Mouse (Mus musculus) liver, embryonic 14.5 days (tissue): ENCODE results near the gene Nubp2. TPM values are rescaled to one million over a fixed set of nuclear protein-coding genes. Genes with fewer than 3 reads are reported as not detected.

Experiments
- ATAC-seq: fragments of 200-750 bp; cut with Nextera tagmentation; 2 replicates; pipeline ENCODE4 v1.8.0; 2017; ENCODE audit warnings: moderate number of reproducible peaks, mild to moderate bottlenecking, moderate library complexity; ENCODE audit not compliant: insufficient read depth
- DNase-seq, 3 experiments: peaks; one replicate each; pipeline ENCODE4 v3.0.0-alpha.2; 2012 to 2013; ENCODE audit warnings: low read depth in 3 of 3, low spot score in 3 of 3
- H3K27ac ChIP-seq: fragments of 300-500 bp; sonication (generic); 2 replicates; pipeline ENCODE4 v1.5.1; 2014; ENCODE audit warnings: moderate library complexity, mild to moderate bottlenecking, control low read depth, inconsistent platforms
- H3K27me3 ChIP-seq: fragments of 300-500 bp; sonication (generic); 2 replicates; pipeline ENCODE4 v1.6.1; 2014; ENCODE audit warnings: mild to moderate bottlenecking, low read length, moderate library complexity; ENCODE audit not compliant: control insufficient read depth, insufficient read depth
- H3K36me3 ChIP-seq: fragments of 300-500 bp; sonication (generic); replicated peaks from 2 replicates; pipeline ENCODE4 v1.6.1; 2014; ENCODE audit warnings: low read depth; ENCODE audit not compliant: control insufficient read depth, insufficient read depth
- H3K4me1 ChIP-seq, 2 experiments: fragments of 200-500 bp in 1 of 2; fragments of 300-500 bp in 1 of 2; sonication (generic) in 1 of 2; replicated peaks; 2 replicates each; pipeline ENCODE4 v1.6.1; 2012 to 2014; ENCODE audit warnings: antibody characterized with exemption in 1 of 2, inconsistent platforms in 1 of 2, low read length in 1 of 2; ENCODE audit not compliant: control insufficient read depth in 2 of 2, insufficient read depth in 2 of 2
- H3K4me2 ChIP-seq: fragments of 300-500 bp; sonication (generic); 2 replicates; pipeline ENCODE4 v1.6.1; 2014; ENCODE audit warnings: low read depth, mild to moderate bottlenecking, control low read depth, moderate library complexity
- H3K4me3 ChIP-seq, 2 experiments: fragments of 200-500 bp in 1 of 2; fragments of 300-500 bp in 1 of 2; sonication (generic) in 1 of 2; 2 replicates each; pipeline ENCODE4 v1.5.1; 2012 to 2014; ENCODE audit warnings: low read depth in 2 of 2, low read length in 2 of 2, mild to moderate bottlenecking in 2 of 2, control low read depth in 1 of 2, inconsistent platforms in 1 of 2, moderate library complexity in 1 of 2; ENCODE audit not compliant: insufficient read depth in 1 of 2
- H3K9ac ChIP-seq: fragments of 300-500 bp; sonication (generic); replicated peaks from 2 replicates; pipeline ENCODE4 v1.6.1; 2014; ENCODE audit warnings: mild to moderate bottlenecking, control low read depth, moderate library complexity
- H3K9me3 ChIP-seq: fragments of 300-500 bp; sonication (generic); 2 replicates; pipeline ENCODE4 v1.6.1; 2016; ENCODE audit warnings: low read length, mixed read lengths; ENCODE audit not compliant: control insufficient read depth
- CTCF ChIP-seq: IDR thresholded peaks from 2 replicates; pipeline ENCODE4 v1.5.1; 2016; ENCODE audit warnings: antibody characterized with exemption, low read depth, control low read depth
- EP300 ChIP-seq: IDR thresholded peaks from 2 replicates; pipeline ENCODE4 v1.6.1; 2016; ENCODE audit warnings: antibody characterized with exemption, low read depth
- WGBS: fragments of 180-500 bp; shearing (Covaris S2); extraction: QIAGEN DNeasy Blood & Tissue Kit; methylation state at CpG from one replicate; pipeline ENCODE4 v1.1.7; 2014; ENCODE audit not compliant: insufficient replicate concordance; 5-methylcytosine and 5-hydroxymethylcytosine counted together
- polyA plus RNA-seq, 2 experiments: library from polyadenylated mRNA; depleted of rRNA in 1 of 2; stranded (reverse) in 1 of 2; unstranded in 1 of 2; fragments of >200 nt; fragmentation: Nextera tagmentation in 1 of 2; extraction: Ambion mirVana in 1 of 2; gene quantifications; 2 replicates each; pipeline versions ENCODE4 v1.2.1 to v1.2.3; 2012 to 2014

Nubp2 gene
- polyA plus RNA-seq, 2 experiments: 30.8 to 80.1 TPM

DNA sequence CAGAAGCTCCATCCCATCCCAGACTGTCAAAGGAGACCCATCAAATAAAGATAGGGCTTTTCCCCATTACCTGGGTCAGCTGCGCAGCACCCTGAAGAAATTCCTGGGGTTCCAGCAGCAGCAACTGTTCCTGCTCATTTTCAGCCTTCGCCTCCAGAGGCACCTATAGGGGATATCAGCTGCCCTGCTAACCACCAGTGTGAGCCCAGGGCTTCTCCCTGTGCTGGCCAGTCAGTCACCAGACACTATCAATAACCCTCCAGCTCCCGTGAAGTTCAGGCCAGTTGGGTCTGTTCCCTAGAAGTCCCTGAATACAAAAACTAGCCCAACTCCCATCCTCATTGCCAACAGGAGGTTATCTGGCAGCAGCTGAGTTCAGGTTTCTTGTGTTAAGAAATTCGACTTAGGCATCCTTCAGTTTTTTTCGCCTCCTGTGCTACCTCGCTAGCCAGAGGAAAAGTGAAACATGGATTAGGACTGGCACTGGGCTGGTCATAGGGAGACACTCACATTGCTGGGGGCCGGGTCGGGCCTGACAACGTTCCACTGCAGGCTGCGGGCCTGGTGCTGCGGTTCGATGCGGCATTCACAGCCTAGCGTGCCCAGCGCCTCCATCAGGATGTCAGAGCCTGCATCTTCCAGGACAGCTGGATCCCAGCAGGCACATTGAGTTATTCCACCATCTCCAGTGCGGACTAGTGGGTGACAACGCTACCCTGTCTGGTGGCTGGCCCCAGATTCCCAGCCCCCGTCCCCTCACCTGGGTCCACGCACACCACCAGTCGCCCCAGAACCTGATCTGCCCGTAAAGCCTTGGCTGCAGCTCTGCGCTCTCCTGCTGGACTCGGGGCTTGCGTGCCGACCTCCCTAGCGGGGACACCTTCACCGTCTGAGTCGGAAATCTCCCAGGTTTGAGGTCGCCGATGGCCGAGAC, 8.2 kb upstream of the Nubp2 start:
- Histone ChIP-seq H3K36me3 (peaks cover 54% of the 10 kb centered on the region), H3K27me3 (no peaks in the 10 kb centered on the region), H3K9ac (peak overlapping the region; percentile 87), H3K27ac (peak overlapping the region; percentile 55), H3K4me2 (peak overlapping the region; percentile 97), H3K9me3 (no peaks in the 10 kb centered on the region), H3K4me1 (peaks cover 13 to 16% of the 10 kb centered on the region in 2 experiments; a peak in 3 of 4 replicates), H3K4me3 (peak overlapping the region; percentile 83 to 99)
- TF ChIP-seq CTCF (0 out of 2 replicates have a peak, but pooled peaks have one; percentile 17), EP300 (no peak)
- ATAC-seq (peak; percentile 14; the same call in 1 of the 2 replicates), DNase-seq (no peak)
- WGBS: 9% methylated on average over 31 of the region's 31 CpGs

- Histone ChIP-seq H3K27me3 (no peaks in the 10 kb centered on the region), H3K4me3 (no peak overlapping the region), H3K9ac (no peak overlapping the region), H3K36me3 (peaks cover 53% of the 10 kb centered on the region), H3K27ac (no peak overlapping the region), H3K4me2 (no peak overlapping the region), H3K9me3 (no peaks in the 10 kb centered on the region), H3K4me1 (peaks cover 13 to 17% of the 10 kb centered on the region in 2 experiments; a peak in 3 of 4 replicates)
- TF ChIP-seq EP300: no peak
- TF ChIP-seq CTCF: no peak
- WGBS: 92% methylated on average over 2 of the region's 2 CpGs
- DNase-seq: no peak
- ATAC-seq: no peak
These were observed 7.1 kb upstream of the Nubp2 start for GRCm38 (mm10) chr17:24893276-24893675.

DNA sequence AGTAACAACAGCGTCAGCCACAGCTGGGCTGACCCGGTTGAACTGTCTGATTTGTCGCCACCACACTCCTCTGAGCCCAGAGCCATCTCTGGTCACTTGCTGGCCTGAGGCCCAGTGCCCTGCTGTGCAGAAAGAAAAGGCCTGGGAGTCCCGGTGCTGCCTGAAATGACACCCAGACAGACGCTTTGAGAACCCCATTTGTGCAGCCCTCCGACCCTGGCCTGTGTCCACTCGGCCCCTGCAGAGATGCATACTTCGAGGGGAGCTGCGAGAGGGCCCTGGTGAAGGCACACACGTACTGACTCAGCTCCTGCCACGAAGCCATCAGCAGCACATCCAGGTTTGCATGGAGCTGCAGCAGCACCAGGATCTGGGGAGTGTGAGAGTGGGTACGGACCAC, 6.6 kb upstream of the Nubp2 start:
- H3K4me3 ChIP-seq: no peak overlapping the region
- no peaks in the 10 kb centered on the region for H3K27me3 ChIP-seq
- H3K9ac ChIP-seq: no peak overlapping the region
- no peak for DNase-seq
- no peak overlapping the region for H3K4me2 ChIP-seq
- TF ChIP-seq CTCF: no peak
- no peak for TF ChIP-seq EP300
- no peak overlapping the region for H3K27ac ChIP-seq
- H3K9me3 ChIP-seq: no peaks in the 10 kb centered on the region
- 89% methylated on average over 12 of the region's 12 CpGs for whole genome bisulfite sequencing
- H3K4me1 ChIP-seq: peaks cover 18 to 21% of the 10 kb centered on the region in 2 experiments
- no peak for ATAC-seq
- H3K36me3 ChIP-seq: peaks cover 53% of the 10 kb centered on the region

- no peak for ATAC-seq
- H3K4me3 ChIP-seq: no peak overlapping the region
- peaks cover 18 to 21% of the 10 kb centered on the region in 2 experiments for H3K4me1 ChIP-seq
- no peak overlapping the region for H3K27ac ChIP-seq
- H3K4me2 ChIP-seq: no peak overlapping the region
- no peak for DNase-seq
- no peaks in the 10 kb centered on the region for H3K27me3 ChIP-seq
- H3K36me3 ChIP-seq: peaks cover 49% of the 10 kb centered on the region
- TF ChIP-seq CTCF (no peak), EP300 (no peak)
- H3K9me3 ChIP-seq: no peaks in the 10 kb centered on the region
- 91% methylated on average over 13 of the region's 13 CpGs for WGBS
- H3K9ac ChIP-seq: no peak overlapping the region
These were observed 5.2 kb upstream of the Nubp2 start for GRCm38 (mm10) chr17:24891321-24891720.

DNA sequence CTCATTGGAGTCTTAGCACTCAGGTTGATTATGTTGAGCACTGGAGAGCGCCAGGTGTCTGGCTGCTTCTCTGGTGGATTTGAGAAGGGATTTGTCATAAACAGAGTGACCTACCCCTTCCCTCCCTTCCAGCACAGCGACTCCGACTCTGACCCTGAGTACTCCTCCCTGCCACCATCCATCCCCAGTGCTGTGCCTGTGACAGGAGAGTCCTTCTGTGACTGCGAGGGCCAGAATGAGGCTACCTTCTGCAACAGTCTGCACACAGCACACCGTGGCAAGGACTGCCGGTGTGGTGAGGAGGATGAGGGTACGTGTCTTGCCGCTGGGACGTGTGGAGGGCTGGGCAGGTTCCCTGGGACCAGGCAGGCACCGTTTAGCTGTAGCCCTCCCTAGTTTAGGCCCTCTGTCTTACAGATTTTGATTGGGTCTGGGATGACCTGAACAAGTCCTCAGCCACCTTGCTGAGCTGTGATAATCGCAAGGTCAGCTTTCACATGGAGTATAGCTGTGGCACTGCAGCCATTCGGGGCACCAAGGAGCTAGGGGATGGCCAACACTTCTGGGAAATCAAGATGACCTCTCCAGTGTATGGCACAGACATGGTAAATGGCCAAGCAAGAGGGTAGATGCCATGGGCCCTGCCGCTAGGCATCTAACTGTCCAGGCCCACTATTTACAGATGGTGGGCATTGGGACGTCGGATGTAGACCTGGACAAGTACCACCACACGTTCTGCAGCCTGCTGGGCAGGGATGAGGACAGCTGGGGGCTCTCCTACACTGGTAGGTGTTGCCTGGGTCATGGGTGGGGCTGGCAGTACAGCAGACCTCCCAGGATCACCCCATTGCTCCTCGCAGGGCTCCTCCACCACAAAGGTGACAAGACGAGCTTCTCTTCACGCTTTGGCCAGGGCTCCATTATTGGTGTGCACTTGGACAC, 4.3 kb upstream of the Nubp2 start:
- Histone ChIP-seq H3K9ac (no peak overlapping the region), H3K36me3 (peaks cover 49% of the 10 kb centered on the region), H3K9me3 (no peaks in the 10 kb centered on the region), H3K4me3 (no peak overlapping the region), H3K4me1 (peaks cover 12 to 17% of the 10 kb centered on the region in 2 experiments), H3K4me2 (no peak overlapping the region), H3K27me3 (no peaks in the 10 kb centered on the region), H3K27ac (no peak overlapping the region)
- TF ChIP-seq EP300: no peak
- DNase-seq (no peak), ATAC-seq (no peak)
- WGBS: 84% methylated on average over 19 of the region's 19 CpGs
